Mouse (Mus musculus) liver, embryonic 14.5 days (tissue): ENCODE results near the gene Smarce1.

Source experiments
- CTCF ChIP-seq: IDR thresholded peaks from 2 replicates; pipeline ENCODE4 v1.5.1; 2016; ENCODE audit warnings: antibody characterized with exemption, low read depth, control low read depth
- EP300 ChIP-seq: IDR thresholded peaks from 2 replicates; pipeline ENCODE4 v1.6.1; 2016; ENCODE audit warnings: antibody characterized with exemption, low read depth

- TF ChIP-seq CTCF (no peak), EP300 (no peak)
Observed at GRCm38 (mm10) chr11:99269192-99269591, 38.4 kb upstream of the Smarce1 start.
